Mouse (Mus musculus) intestine, embryonic 16.5 days (tissue): ENCODE measurements at regions not wholly inside any gene's neighbourhood (a gene's known extent, or its start where the extent isn't known, plus 50 kb on each side); places are given as distances from the start of the nearest gene placed in this dataset.
"Not testable (repeated sequence)": the region's sequence is repeated elsewhere in the genome, so short reads cannot be mapped to it uniquely, and the experiment has no call there.

Source experiments
- ATAC-seq: fragments of 200-750 bp; cut with Nextera tagmentation; 2 replicates; pipeline ENCODE4 v1.8.0; 2017; ENCODE audit warnings: moderate TSS enrichment, moderate library complexity
- H3K27ac ChIP-seq: fragments of 300-500 bp; sonication (generic); 2 replicates; pipeline ENCODE4 v1.5.1; 2014; ENCODE audit warnings: mild to moderate bottlenecking, low read length
- H3K27me3 ChIP-seq: fragments of 300-500 bp; sonication (generic); replicated peaks from 2 replicates; pipeline ENCODE4 v1.6.1; 2014; ENCODE audit warnings: low read length, control low read depth, mixed read lengths; ENCODE audit not compliant: control insufficient read depth, insufficient read depth
- H3K36me3 ChIP-seq: fragments of 300-500 bp; sonication (generic); 2 replicates; pipeline ENCODE4 v1.6.1; 2014; ENCODE audit warnings: low read length, control low read depth; ENCODE audit not compliant: control insufficient read depth, insufficient read depth
- H3K4me1 ChIP-seq: fragments of 300-500 bp; sonication (generic); 2 replicates; pipeline ENCODE4 v1.6.1; 2014; ENCODE audit warnings: low read length, control low read depth, mixed read lengths; ENCODE audit not compliant: control insufficient read depth, insufficient read depth
- H3K4me2 ChIP-seq: fragments of 300-500 bp; sonication (generic); 2 replicates; pipeline ENCODE4 v1.6.1; 2014; ENCODE audit warnings: low read depth, low read length, control low read depth
- H3K4me3 ChIP-seq: fragments of 300-500 bp; sonication (generic); 2 replicates; pipeline ENCODE4 v1.5.1; 2014; ENCODE audit warnings: mild to moderate bottlenecking, low read length
- H3K9ac ChIP-seq: fragments of 300-500 bp; sonication (generic); 2 replicates; pipeline ENCODE4 v1.6.1; 2014; ENCODE audit warnings: low read depth, low read length
- H3K9me3 ChIP-seq: fragments of 300-500 bp; sonication (generic); 2 replicates; pipeline ENCODE4 v1.6.1; 2016; ENCODE audit warnings: low read length, control low read depth; ENCODE audit not compliant: control insufficient read depth
- WGBS: fragments of 180-500 bp; shearing (Covaris S2); extraction: QIAGEN DNeasy Blood & Tissue Kit; methylation state at CpG from one replicate; pipeline ENCODE4 v1.1.7; 2014; 5-methylcytosine and 5-hydroxymethylcytosine counted together

DNA sequence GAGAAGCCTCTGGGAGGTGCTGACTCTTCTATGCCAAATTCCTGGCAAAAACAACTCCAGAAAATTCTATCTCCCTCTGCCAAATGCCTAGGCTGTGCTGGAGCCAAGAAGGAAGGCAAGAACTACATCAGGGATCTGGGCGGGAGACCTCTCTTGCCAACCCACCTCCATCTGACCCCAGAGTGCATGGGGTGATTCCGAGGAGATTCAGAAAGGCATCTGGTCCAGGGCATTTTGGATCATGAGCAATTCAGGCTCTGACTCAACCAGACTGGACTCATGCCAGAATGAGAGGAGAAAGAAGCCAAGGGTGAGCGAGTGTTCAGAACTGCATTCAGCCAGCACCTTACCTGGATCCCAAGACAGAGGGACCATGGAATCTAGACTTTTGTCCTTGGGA is 137.0 kb upstream of the Ube2e1 start:
- no peaks in the 10 kb centered on the region for H3K9me3 ChIP-seq
- no peak for ATAC-seq
- H3K27me3 ChIP-seq, result no peaks in the 10 kb centered on the region
- no peak overlapping the region for H3K27ac ChIP-seq
- H3K4me2 ChIP-seq, result no peak overlapping the region
- WGBS, result 75% methylated on average over 3 of the region's 3 CpGs
- no peaks in the 10 kb centered on the region for H3K36me3 ChIP-seq
- H3K4me3 ChIP-seq, result no peak overlapping the region
- no peaks in the 10 kb centered on the region for H3K4me1 ChIP-seq
- no peak overlapping the region for H3K9ac ChIP-seq

GRCm38 (mm10) chr14:18466864-18467263 is 135.2 kb upstream of the Ube2e1 start:
- not testable (repeated sequence) for ATAC-seq, H3K9me3 ChIP-seq, H3K27me3 ChIP-seq, H3K27ac ChIP-seq, H3K36me3 ChIP-seq, H3K4me3 ChIP-seq, H3K4me2 ChIP-seq, H3K9ac ChIP-seq, H3K4me1 ChIP-seq
- WGBS, result 75% methylated on average over 4 of the region's 4 CpGs

DNA sequence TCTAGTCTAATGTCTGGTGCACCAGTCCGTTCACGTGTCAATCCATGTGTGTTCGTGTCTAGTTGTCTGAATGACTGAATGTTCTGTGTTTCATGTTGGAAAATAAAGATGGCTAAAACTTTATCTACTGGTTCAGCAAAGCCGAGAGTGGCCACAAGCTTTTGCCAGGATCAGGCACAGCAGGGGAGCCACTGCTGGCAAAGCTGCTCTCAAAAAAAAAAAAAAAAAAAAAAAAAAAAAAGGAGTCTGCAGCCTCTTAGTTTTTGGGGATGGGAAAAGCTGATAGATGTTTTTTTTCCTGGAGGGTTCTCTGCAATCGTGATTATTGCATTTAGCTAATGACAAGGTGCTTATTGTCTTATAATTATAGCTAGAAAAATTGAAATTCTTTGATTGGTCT is 132.5 kb upstream of the Ube2e1 start:
- H3K4me3 ChIP-seq, H3K27me3 ChIP-seq, ATAC-seq, H3K9me3 ChIP-seq, H3K36me3 ChIP-seq, H3K9ac ChIP-seq, H3K4me2 ChIP-seq, H3K4me1 ChIP-seq, H3K27ac ChIP-seq: not testable (repeated sequence)
- WGBS, result 40% methylated on average over 5 of the region's 5 CpGs

DNA sequence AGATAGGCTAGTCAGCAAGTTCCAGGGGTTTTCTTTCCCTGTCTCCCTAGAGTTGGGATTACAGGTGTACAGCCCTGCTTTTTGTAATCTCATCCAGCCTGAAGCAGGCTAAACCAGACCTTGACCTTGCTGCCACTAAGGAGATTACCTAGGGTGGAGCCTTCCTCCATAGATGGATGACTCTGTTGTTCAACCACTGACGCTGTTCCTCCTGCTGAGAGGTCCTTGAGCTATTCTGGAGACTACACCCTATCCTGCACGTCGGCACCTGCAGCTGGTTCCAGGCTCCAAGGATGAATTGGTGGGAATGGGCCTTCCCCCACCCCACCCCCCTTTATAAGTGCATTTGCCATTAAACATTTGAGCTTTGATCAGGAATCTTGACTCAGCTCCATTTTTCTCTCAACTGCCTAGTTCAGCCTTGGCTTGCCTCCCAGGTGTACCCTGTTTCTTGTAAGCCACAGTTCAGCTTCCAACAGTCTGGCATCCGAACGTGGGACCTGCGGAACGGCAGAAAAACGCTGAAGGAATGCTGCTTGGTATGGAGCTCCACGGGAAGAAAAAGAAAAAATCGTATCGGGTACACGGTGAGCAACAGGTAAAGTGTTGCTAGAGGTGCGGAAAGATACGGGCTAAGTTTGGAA is 131.7 kb upstream of the Ube2e1 start:
- no peak for ATAC-seq
- no peaks in the 10 kb centered on the region for H3K4me1 ChIP-seq
- H3K9me3 ChIP-seq, result no peaks in the 10 kb centered on the region
- no peak overlapping the region for H3K4me3 ChIP-seq
- no peak overlapping the region for H3K9ac ChIP-seq
- no peaks in the 10 kb centered on the region for H3K27me3 ChIP-seq
- H3K36me3 ChIP-seq, result no peaks in the 10 kb centered on the region
- no peak overlapping the region for H3K4me2 ChIP-seq
- WGBS, result 42% methylated on average over 14 of the region's 14 CpGs
- H3K27ac ChIP-seq, result no peak overlapping the region

- H3K9ac ChIP-seq, result no peak overlapping the region
- no peak for ATAC-seq
- H3K4me2 ChIP-seq, result no peak overlapping the region
- WGBS, result 79% methylated on average over 4 of the region's 4 CpGs
- no peaks in the 10 kb centered on the region for H3K36me3 ChIP-seq
- no peaks in the 10 kb centered on the region for H3K4me1 ChIP-seq
- no peaks in the 10 kb centered on the region for H3K27me3 ChIP-seq
- H3K4me3 ChIP-seq, result no peak overlapping the region
- no peak overlapping the region for H3K27ac ChIP-seq
- H3K9me3 ChIP-seq, result no peaks in the 10 kb centered on the region
These were observed 130.7 kb upstream of the Ube2e1 start for GRCm38 (mm10) chr14:18462381-18462780.

DNA sequence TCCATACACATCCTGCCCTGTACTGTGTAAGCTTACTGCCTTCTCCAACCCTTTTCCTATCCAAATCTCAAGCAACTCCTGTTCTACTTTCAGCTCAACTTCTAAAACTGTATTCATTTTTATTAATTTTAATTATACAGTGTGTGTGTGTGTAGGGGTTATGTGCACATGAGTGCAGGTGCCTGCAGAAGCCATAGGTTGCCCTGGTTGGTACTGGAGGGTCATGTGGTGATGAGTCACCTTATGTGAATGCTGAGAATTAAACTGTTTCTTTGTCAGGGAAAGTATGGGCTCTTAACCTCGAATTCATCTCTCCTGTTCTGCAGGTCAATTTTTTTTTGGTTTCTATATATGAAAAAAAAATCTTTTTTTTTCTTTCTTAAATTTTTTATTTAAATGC is 117.0 kb upstream of the Ube2e1 start:
- no peak for ATAC-seq
- Histone ChIP-seq H3K9ac (no peak overlapping the region), H3K4me2 (no peak overlapping the region), H3K4me1 (no peaks in the 10 kb centered on the region), H3K9me3 (no peaks in the 10 kb centered on the region), H3K27me3 (no peaks in the 10 kb centered on the region), H3K27ac (no peak overlapping the region), H3K36me3 (no peaks in the 10 kb centered on the region), H3K4me3 (no peak overlapping the region)
- WGBS, result 80% methylated on average over 1 of the region's 1 CpGs

DNA sequence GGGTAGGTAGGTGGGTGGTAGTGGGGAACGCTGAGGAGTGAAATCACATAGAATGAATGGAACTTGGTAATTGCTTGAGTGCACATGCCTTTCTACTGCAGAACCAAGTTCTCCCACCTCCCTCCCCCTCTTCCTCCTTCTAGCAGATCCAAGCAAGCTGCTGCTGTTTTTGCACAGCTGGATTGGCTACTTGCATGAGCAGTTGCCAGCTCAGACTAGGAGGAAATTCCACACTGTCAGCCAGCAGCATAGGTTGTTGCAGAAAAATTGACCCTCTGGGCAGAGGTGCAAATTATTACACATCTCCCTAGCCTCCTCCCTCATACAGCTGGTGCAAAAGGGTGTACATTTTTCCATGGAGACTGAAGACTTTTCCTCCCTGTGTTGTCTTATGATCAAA is 112.8 kb upstream of the Ube2e1 start:
- Histone ChIP-seq H3K4me1 (no peaks in the 10 kb centered on the region), H3K4me2 (no peak overlapping the region), H3K27ac (no peak overlapping the region), H3K36me3 (no peaks in the 10 kb centered on the region), H3K9ac (no peak overlapping the region), H3K9me3 (no peaks in the 10 kb centered on the region), H3K4me3 (no peak overlapping the region), H3K27me3 (no peaks in the 10 kb centered on the region)
- no peak for ATAC-seq
- WGBS, result 67% methylated on average over 1 of the region's 1 CpGs

GRCm38 (mm10) chr14:18428968-18429367 is 97.3 kb upstream of the Ube2e1 start:
- H3K9ac ChIP-seq, H3K27me3 ChIP-seq, H3K9me3 ChIP-seq, H3K36me3 ChIP-seq, H3K27ac ChIP-seq, H3K4me2 ChIP-seq, ATAC-seq, H3K4me1 ChIP-seq, H3K4me3 ChIP-seq: not testable (repeated sequence)
- WGBS, result 55% methylated on average over 4 of the region's 4 CpGs

DNA sequence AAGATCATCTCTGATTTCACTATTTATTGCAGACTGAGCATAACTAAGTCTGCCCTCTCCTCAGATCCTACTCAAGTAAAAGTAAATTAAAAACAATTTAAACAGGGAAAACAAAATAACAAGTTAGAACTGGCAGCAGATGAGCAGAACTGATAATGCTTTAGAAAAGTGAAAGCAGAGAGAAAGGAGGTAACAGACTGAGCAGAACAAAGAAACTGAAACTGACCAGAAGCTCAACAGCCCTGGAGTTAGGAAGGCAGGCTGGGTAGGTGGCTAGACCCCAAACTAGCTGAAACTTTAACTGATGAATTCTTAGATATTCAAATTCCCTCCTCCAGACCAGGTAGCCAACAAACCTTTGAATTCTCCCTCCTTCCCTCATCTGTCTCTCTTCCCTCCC is 94.2 kb upstream of the Ube2e1 start:
- H3K9ac ChIP-seq, result no peak overlapping the region
- H3K4me1 ChIP-seq, result no peaks in the 10 kb centered on the region
- H3K27me3 ChIP-seq, result no peaks in the 10 kb centered on the region
- no peak overlapping the region for H3K4me2 ChIP-seq
- H3K4me3 ChIP-seq, result no peak overlapping the region
- no peaks in the 10 kb centered on the region for H3K36me3 ChIP-seq
- no peaks in the 10 kb centered on the region for H3K9me3 ChIP-seq
- no peak overlapping the region for H3K27ac ChIP-seq
- ATAC-seq, result no peak

GRCm38 (mm10) chr14:18416839-18417238 is 85.2 kb upstream of the Ube2e1 start:
- H3K9me3 ChIP-seq, result no peaks in the 10 kb centered on the region
- H3K4me1 ChIP-seq, result no peaks in the 10 kb centered on the region
- H3K9ac ChIP-seq, result no peak overlapping the region
- no peaks in the 10 kb centered on the region for H3K36me3 ChIP-seq
- H3K4me2 ChIP-seq, result no peak overlapping the region
- ATAC-seq, result no peak
- H3K4me3 ChIP-seq, result no peak overlapping the region
- 12% methylated on average over 2 of the region's 2 CpGs for WGBS
- H3K27ac ChIP-seq, result no peak overlapping the region
- no peaks in the 10 kb centered on the region for H3K27me3 ChIP-seq
